Mouse (Mus musculus) granulocyte monocyte progenitor cell, adult 5-6 weeks (primary cell): Measurements from ENCODE around the gene Jag2. TPM values are rescaled to one million over a fixed set of nuclear protein-coding genes. Genes with fewer than 3 reads are reported as not detected.
A peak's percentile ranks its signal among the peaks of the same experiment; 100 is the strongest.

Experiments used
- ATAC-seq: replicated peaks from 2 replicates; pipeline ENCODE4 v1.8.0; 2016; ENCODE audit warnings: mild to moderate bottlenecking, moderate TSS enrichment, inconsistent platforms; ENCODE audit not compliant: poor library complexity, severe bottlenecking
- total RNA-seq, 2 experiments: library from RNA; stranded (forward) in 1 of 2; stranded (reverse) in 1 of 2; fragments of 200-712, 200-1000 nt in 1 of 2; fragments of >200 nt in 1 of 2; fragmentation: Nextera tagmentation in 1 of 2; gene quantifications; 2 replicates each; pipeline ENCODE4 v1.2.3; 2014 to 2017

The Jag2 gene
- total RNA-seq (2014; fragmentation: Nextera tagmentation), result 0.95 and 1.0 TPM in 2 replicates
- 0.22 and 1.4 TPM in 2 replicates for total RNA-seq (2017)

DNA sequence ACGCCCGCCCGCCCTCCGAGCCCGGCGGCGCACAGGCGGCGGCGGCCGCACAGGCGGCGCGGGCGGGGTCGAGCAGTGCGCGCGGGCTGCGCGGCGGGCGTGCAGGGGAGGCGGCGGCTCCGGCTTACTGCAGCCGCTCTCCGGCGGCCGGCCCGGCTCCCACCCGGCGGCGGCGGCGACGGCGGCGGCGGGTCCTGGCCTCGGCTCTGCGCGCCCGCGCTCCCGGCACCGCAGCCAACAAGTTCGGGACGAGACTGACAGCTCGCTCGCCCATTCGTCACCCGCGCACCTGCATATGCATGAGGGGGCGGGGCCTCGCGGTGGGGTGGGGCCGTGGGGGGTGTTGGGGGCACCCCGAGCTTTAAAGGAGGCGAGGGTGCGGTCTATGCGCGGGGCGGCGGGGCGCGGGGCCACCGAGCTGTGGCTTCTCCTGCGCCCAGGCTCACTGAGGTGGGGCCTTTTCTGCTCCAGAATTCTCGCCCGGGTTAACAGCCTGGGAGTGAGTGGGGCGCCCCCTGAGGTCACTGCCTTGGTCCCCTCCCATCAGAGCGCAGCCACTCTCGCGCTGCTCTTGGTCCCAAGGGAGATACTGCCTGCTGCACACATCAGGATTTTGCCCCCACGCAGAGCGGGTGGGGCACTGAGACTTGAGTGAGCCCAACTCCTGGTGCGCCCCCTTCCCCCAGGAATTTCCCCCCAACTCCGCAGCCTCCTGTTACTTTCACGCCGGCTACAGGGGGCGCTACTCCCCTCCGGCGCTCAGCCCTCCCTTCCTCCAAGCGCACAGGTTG is at the start of gene Jag2:
Gene Jag2 (minus strand): TSS at position 215 of the 791 bp plus-strand sequence.
- ATAC-seq, result peak; percentile 26

- no peak for ATAC-seq
These were observed 47.6 kb upstream of the Jag2 start for GRCm38 (mm10) chr12:112977156-112977555.

DNA sequence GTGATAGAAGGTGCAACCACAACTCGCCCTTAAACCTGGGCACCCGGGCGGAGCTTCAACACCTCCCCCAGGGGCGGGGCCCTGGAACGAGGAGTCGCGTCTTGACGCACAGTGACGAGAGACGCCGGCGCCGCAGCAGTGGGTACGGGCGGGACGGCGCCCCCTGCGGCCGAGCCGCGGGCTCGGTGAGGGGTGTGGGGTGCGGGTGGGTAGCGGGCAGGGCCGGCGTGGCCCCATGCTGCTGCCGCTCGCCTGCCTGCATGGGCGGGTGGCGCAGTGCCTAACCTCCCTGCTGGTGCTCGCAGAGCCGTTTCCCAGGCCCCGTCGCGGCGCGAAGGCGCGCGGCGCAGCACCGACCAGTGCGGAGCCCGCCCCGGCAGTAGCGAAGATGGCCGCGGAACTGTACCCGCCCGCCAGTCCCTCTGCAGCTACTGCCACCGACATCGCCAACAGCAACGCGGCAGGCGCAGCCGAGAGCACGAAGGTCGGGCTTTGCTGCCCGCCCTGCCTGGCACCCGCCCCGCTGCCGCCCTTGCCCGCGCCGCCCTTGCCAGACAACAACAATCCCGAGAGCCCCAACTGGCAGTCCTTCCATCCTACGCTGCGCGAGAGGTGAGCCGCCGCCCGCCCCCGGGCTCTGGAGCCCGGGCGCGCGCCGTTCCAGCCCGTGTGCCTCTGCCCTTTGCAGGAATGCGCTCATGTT is 46.9 kb upstream of the Jag2 start, which contains the start of gene Btbd6:
Gene Btbd6 (plus strand): TSS at position 112 of the 703 bp plus-strand sequence.
- peak; percentile 93 for ATAC-seq

- no peak for ATAC-seq
These were observed 45.2 kb upstream of the Jag2 start for GRCm38 (mm10) chr12:112974736-112975135.

DNA sequence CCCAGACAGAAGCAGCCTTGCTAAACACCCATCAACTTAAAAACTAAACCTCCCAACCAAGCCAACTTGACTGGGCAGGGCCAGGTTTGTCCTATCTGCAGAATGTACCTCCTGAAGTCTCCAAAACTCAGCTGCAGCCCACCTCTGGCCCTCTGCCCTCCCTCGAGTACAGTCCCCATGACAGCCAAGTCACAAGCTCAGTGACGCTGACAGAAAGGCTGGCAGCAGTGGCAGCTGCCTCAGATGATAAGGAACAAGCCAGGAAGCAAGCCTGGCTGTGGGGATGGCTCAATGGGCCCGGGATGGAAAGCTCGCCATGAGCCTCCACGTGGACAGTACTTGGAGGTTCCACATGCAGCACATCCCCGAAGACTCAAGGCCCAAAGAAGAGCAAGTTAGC is 40.0 kb upstream of the Jag2 start:
- no peak for ATAC-seq

DNA sequence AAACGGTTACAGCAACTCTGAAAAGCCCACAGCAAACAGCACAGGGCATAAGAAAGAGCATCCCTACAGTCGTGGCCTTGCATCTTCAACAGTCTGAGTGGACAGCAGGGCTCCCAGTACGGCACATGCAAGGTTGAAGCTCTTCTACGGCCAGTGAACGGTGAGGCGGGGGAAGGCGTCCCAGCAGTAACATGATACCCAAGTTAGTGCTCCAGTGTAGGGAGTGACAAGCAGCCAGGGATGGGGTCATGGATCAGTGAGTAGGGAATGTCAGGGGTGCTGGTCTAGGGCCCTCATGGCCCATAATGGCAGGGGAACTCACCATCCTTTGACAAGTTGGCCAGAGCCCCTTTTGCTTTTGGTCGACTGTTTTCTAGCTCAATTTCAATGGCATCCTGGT is 39.4 kb upstream of the Jag2 start:
- ATAC-seq, result no peak

- ATAC-seq, result no peak
These were observed 36.2 kb upstream of the Jag2 start for GRCm38 (mm10) chr12:112965783-112966182.

DNA sequence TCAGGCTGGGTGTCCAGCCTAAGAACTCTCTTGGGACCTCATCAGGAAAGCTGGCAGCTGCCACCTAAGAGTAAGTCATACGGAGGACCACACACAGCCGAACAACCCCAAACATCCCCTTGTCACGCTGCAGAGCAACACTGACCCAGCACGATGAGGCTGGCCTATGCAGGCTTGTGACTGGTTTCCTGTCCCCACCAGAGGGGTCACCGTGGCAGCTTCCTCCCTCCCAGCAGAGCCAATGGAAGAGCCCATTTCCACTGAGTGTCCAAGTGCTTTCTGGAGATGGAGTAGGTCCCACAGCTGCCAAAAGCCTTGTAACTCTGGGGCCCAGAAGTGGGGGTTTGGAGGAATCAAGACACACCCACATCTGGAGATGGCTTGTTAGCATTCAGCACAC is 32.3 kb upstream of the Jag2 start:
- no peak for ATAC-seq

DNA sequence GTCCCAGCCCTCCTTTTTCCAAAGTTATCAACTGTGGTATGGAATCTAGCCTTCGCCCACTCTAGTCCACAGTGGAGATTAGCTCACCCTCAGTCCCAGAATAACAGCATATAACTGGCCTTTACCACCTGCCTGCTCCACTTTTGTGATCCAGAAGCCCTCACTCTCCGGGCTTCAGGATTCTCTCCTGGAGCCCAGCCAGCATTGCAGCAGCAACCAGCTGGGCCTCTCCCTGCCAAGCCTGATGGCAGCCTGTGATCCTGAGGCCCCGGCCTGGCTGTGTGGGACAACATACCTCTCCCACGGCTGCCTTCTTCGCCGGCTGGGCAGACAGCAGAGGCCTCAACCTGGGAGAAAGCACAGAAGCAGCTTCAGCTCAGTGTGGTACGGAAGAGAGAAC is 31.9 kb upstream of the Jag2 start:
- ATAC-seq, result no peak

- no peak for ATAC-seq
These were observed 29.8 kb upstream of the Jag2 start for GRCm38 (mm10) chr12:112959421-112959820.

GRCm38 (mm10) chr12:112958303-112958702 is 28.7 kb upstream of the Jag2 start:
- 0 out of 2 replicates have a peak, but pooled peaks have one; percentile 26 for ATAC-seq

GRCm38 (mm10) chr12:112955800-112956199 is 26.2 kb upstream of the Jag2 start:
- peak; percentile 70 for ATAC-seq

DNA sequence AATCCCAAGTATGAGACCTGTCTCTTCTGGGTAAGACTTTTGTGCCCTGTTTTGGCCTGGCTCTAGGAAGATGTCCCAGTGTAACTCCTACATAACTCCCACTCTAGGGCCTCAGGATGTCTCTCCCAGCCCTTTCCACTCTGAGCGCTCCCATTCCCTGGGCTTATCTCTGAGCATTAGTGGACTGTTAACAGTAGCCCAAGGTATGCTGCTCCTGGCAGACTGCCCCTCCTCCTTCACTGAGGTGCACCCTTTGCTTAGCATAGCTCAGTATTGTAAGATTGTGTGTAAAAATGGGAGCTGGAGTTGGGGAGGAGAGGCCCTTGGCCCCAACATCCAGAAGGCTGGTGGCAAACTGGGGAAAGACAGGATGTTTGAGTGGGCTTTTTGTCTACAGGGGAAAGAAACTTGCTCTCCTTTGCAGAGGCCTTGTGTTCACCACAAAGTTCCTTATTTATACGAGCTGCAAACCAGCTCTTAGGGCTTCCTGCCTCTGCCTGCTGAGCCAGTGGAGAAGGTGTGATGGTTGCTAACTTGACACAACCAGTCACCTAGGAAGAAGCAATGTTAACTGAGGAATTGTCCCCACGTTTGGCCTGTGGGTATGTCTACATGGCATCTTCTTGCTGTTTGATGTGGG is 23.5 kb upstream of the Jag2 start:
- no peak for ATAC-seq

- no peak for ATAC-seq
These were observed 22.9 kb upstream of the Jag2 start for GRCm38 (mm10) chr12:112952433-112952832.

GRCm38 (mm10) chr12:112951150-112951842 is 21.7 kb upstream of the Jag2 start:
- ATAC-seq, result no peak

- no peak for ATAC-seq
These were observed 21.2 kb upstream of the Jag2 start for GRCm38 (mm10) chr12:112950761-112951129.

GRCm38 (mm10) chr12:112950040-112950760 is 20.6 kb upstream of the Jag2 start:
- ATAC-seq, result peak; percentile 74

- ATAC-seq, result 0 out of 2 replicates have a peak, but pooled peaks have one; percentile 18
These were observed 17.7 kb upstream of the Jag2 start for GRCm38 (mm10) chr12:112947307-112947706.

- no peak for ATAC-seq
These were observed 14.1 kb upstream of the Jag2 start for GRCm38 (mm10) chr12:112943669-112944068.
